Mouse (Mus musculus) G1E (cell line): ENCODE data around the gene Gm13103. TPM values are rescaled to one million over a fixed set of nuclear protein-coding genes. Genes with fewer than 3 reads are reported as not detected.
"Not testable (repeated sequence)": the region's sequence is repeated elsewhere in the genome, so short reads cannot be mapped to it uniquely, and the experiment has no call there.

ENCODE experiments used
- ATAC-seq: 2 replicates; pipeline ENCODE4 v1.8.0; 2016; ENCODE audit warnings: mild to moderate bottlenecking; ENCODE audit not compliant: insufficient number of reproducible peaks, poor library complexity, low FRiP score, severe bottlenecking; ENCODE audit errors: extremely low read depth
- DNase-seq: peaks from one replicate; pipeline ENCODE4 v3.0.0; 2012; ENCODE audit warnings: low spot score
- H3K27me3 ChIP-seq: 2 replicates; pipeline ENCODE4 v1.6.1; 2012; ENCODE audit warnings: mild to moderate bottlenecking, low read length, inconsistent platforms; ENCODE audit not compliant: insufficient read depth
- H3K36me3 ChIP-seq: replicated peaks from 2 replicates; pipeline ENCODE3; 2012; ENCODE audit warnings: mild to moderate bottlenecking, inconsistent platforms
- H3K4me1 ChIP-seq: 2 replicates; pipeline ENCODE4 v1.6.1; 2012; ENCODE audit warnings: low read depth, low read length, inconsistent platforms, mixed read lengths; ENCODE audit not compliant: insufficient read depth
- H3K4me3 ChIP-seq: 2 replicates; pipeline ENCODE4 v1.5.1; 2012; ENCODE audit warnings: low read depth, mild to moderate bottlenecking, inconsistent platforms, low read length, moderate library complexity, mixed read lengths
- H3K9me3 ChIP-seq: replicated peaks from 2 replicates; pipeline ENCODE4 v1.6.1; 2012; ENCODE audit warnings: inconsistent platforms
- CTCF ChIP-seq: IDR thresholded peaks from 2 replicates; pipeline ENCODE4 v1.5.1; 2012; ENCODE audit warnings: low read depth, low read length, inconsistent platforms, mixed read lengths
- GATA1 ChIP-seq: IDR thresholded peaks from 2 replicates; pipeline ENCODE4 v1.6.1; 2012; ENCODE audit warnings: borderline replicate concordance, low read length, inconsistent platforms, mixed read lengths
- GATA2 ChIP-seq: IDR thresholded peaks from 2 replicates; pipeline ENCODE4 v1.6.1; 2012; ENCODE audit warnings: low read depth, low read length, inconsistent platforms, borderline replicate concordance
- POLR2AphosphoS5 ChIP-seq: IDR thresholded peaks from 2 replicates; pipeline ENCODE4 v1.6.1; 2012; ENCODE audit warnings: low read depth, low read length, inconsistent platforms; ENCODE audit not compliant: insufficient replicate concordance
- TAL1 ChIP-seq: conservative IDR thresholded peaks from 2 replicates; pipeline ENCODE4 v1.6.1; 2012; ENCODE audit warnings: low read depth, low read length, inconsistent platforms, mixed read lengths
- polyA plus RNA-seq: library from polyadenylated mRNA; stranded (reverse); fragments of >175 nt; gene quantifications from 2 replicates; pipeline ENCODE4 v1.2.3, GENCODE M21; 2012
- total RNA-seq, 2 experiments: library from RNA; stranded (forward) in 1 of 2; stranded (reverse) in 1 of 2; fragments of 200-1000 nt in 1 of 2; fragments of >200 nt in 1 of 2; fragmentation: Nextera tagmentation in 1 of 2; gene quantifications; 2 replicates each; pipeline ENCODE4 v1.2.3; 2014 to 2017

Gm13103 gene
- not detected in 2 replicates for total RNA-seq (2014; fragmentation: Nextera tagmentation)
- total RNA-seq (2017), result not detected in 2 replicates
- polyA plus RNA-seq, result not detected in 2 replicates

DNA sequence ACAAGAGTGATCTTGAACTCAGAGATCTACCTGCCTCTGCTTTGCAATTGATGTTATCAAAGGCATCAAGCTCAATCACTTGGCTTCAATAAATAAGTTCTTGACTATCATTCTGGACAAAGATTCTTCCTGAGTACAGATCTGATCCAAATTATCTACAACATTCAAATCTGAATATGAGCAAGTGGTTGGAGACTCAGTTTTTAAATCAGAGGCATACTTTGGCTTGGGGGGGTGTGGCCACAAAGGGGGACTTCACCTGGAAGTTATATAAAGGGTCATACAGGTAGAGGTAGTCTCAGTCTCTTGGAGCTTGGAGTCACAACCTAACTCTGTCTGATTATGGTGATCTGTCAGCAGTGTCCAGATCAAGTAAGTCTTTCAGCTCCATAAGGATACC is at the start of gene Gm13103:
TSS of gene Gm13103 (plus strand) at position 301 of the 400 bp plus-strand sequence.
- H3K36me3 ChIP-seq, H3K4me1 ChIP-seq, H3K4me3 ChIP-seq, DNase-seq, H3K27me3 ChIP-seq, ATAC-seq, H3K9me3 ChIP-seq: not testable (repeated sequence)

- TF ChIP-seq GATA2 (no peak), CTCF (no peak), GATA1 (no peak), POLR2AphosphoS5 (no peak), TAL1 (no peak)
- Histone ChIP-seq H3K36me3 (no peaks in the 10 kb centered on the region), H3K27me3 (no peaks in the 10 kb centered on the region), H3K4me1 (no peaks in the 10 kb centered on the region), H3K4me3 (no peak within 1 kb of the TSS), H3K9me3 (peaks cover 3% of the 10 kb centered on the region; the same call in 1 of the 2 replicates)
- DNase-seq, result no peak
- ATAC-seq, result no peak
Measured at GRCm38 (mm10) chr4:143815993-143816392, 30.3 kb upstream of the Gm13103 start, which contains the start of gene Gm13084. Gene Gm13084 (minus strand): TSS chr4:143816093.

GRCm38 (mm10) chr4:143882371-143882770 is 36.1 kb downstream of the Gm13103 start:
- not testable (repeated sequence) for H3K9me3 ChIP-seq, DNase-seq, ATAC-seq, H3K4me1 ChIP-seq, H3K36me3 ChIP-seq, H3K27me3 ChIP-seq, H3K4me3 ChIP-seq

DNA sequence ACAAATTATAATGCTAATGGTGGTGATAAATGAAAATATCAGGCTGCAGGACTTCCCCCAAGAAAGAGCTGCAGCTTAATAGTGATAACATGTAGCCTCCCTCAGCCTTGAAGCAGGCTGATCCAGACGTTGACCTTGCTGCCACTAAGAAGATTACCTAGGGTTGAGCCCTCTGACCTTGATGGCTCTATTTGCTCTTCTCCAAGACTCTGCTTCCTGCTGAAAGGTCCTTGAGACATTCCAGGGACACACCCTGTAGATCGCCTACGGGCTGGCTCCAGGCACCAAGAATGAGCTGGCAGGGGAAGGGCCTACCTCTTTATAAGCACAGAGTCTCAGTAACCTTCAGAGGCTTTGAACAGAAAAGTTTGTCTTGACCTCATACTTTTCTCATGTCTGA is 48.1 kb downstream of the Gm13103 start:
- not testable (repeated sequence) for H3K4me1 ChIP-seq, DNase-seq, H3K36me3 ChIP-seq, H3K4me3 ChIP-seq, ATAC-seq, H3K9me3 ChIP-seq, H3K27me3 ChIP-seq

DNA sequence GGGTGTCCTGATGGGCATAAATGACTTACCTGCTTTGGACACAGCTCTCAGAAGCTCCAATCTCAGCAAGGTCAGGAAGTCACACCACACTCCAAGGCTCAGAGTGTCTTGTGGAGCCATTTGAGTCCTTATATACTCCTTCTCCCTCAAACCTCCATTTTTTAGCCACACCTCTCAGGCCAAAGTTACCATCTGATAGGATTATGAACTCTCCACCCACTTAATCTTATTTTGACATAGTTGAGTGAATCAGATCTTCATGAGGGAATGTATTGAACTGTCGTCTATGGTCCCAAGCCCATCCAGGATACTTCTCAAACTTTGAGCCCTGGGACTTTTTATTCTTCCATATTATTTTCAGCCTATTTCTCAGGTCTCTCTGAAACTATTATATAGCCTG is 54.0 kb downstream of the Gm13103 start, which contains the start of gene Pramef6:
TSS of gene Pramef6 (minus strand) at position 101 of the 400 bp plus-strand sequence.
- H3K4me3 ChIP-seq, H3K4me1 ChIP-seq, H3K36me3 ChIP-seq, ATAC-seq, H3K9me3 ChIP-seq, DNase-seq, H3K27me3 ChIP-seq: not testable (repeated sequence)

Other genes starting within 250 kb of the Gm13103 start
- not detected in 2 replicates for gene Gm13083, start 231.5 kb upstream of the Gm13103 start, total RNA-seq (2014; fragmentation: Nextera tagmentation)
- gene Gm13083, start 231.5 kb upstream of the Gm13103 start, total RNA-seq (2017), result 0.11 and 0.12 TPM in 2 replicates
- not detected in 2 replicates for gene Gm13083, start 231.5 kb upstream of the Gm13103 start, polyA plus RNA-seq
- not detected in 2 replicates for gene Gm13088, start 189.3 kb upstream of the Gm13103 start, total RNA-seq (2014; fragmentation: Nextera tagmentation)
- 0.16 TPM in 1 of 2 replicates, not detected in the other for gene Gm13088, start 189.3 kb upstream of the Gm13103 start, total RNA-seq (2017)
- gene Gm13088, start 189.3 kb upstream of the Gm13103 start, polyA plus RNA-seq, result not detected in 2 replicates
- not detected in 2 replicates for gene Gm13089, start 143.8 kb upstream of the Gm13103 start, total RNA-seq (2014; fragmentation: Nextera tagmentation)
- 0.06 TPM in 1 of 2 replicates, not detected in the other for gene Gm13089, start 143.8 kb upstream of the Gm13103 start, total RNA-seq (2017)
- not detected in 2 replicates for gene Gm13089, start 143.8 kb upstream of the Gm13103 start, polyA plus RNA-seq
- gene Gm13078, start 127.0 kb upstream of the Gm13103 start, total RNA-seq (2014; fragmentation: Nextera tagmentation), result not detected in 2 replicates
- not detected in 2 replicates for gene Gm13078, start 127.0 kb upstream of the Gm13103 start, total RNA-seq (2017)
- not detected in 2 replicates for gene Gm13078, start 127.0 kb upstream of the Gm13103 start, polyA plus RNA-seq
- not detected in 2 replicates for gene Gm13023, start 57.1 kb upstream of the Gm13103 start, total RNA-seq (2014; fragmentation: Nextera tagmentation)
- gene Gm13023, start 57.1 kb upstream of the Gm13103 start, total RNA-seq (2017), result 0.22 TPM in 1 of 2 replicates, not detected in the other
- gene Gm13023, start 57.1 kb upstream of the Gm13103 start, polyA plus RNA-seq, result not detected in 2 replicates
- gene Gm13084, start 30.4 kb upstream of the Gm13103 start, total RNA-seq (2014; fragmentation: Nextera tagmentation), result not detected in 2 replicates
- gene Gm13084, start 30.4 kb upstream of the Gm13103 start, total RNA-seq (2017), result 0.27 and 0.41 TPM in 2 replicates
- not detected in 2 replicates for gene Gm13084, start 30.4 kb upstream of the Gm13103 start, polyA plus RNA-seq
- not detected in 2 replicates for gene Pramef6, start 53.9 kb downstream of the Gm13103 start, total RNA-seq (2014; fragmentation: Nextera tagmentation)
- 0.16 and 0.17 TPM in 2 replicates for gene Pramef6, start 53.9 kb downstream of the Gm13103 start, total RNA-seq (2017)
- not detected in 2 replicates for gene Pramef6, start 53.9 kb downstream of the Gm13103 start, polyA plus RNA-seq
- not detected in 2 replicates for gene Pramef25, start 104.5 kb downstream of the Gm13103 start, total RNA-seq (2014; fragmentation: Nextera tagmentation)
- 0.17 TPM in 1 of 2 replicates, not detected in the other for gene Pramef25, start 104.5 kb downstream of the Gm13103 start, total RNA-seq (2017)
- not detected in 2 replicates for gene Pramef25, start 104.5 kb downstream of the Gm13103 start, polyA plus RNA-seq
- not detected in 2 replicates for gene Gm13101, start 120.5 kb downstream of the Gm13103 start, total RNA-seq (2014; fragmentation: Nextera tagmentation)
- gene Gm13101, start 120.5 kb downstream of the Gm13103 start, total RNA-seq (2017), result not detected in 2 replicates
- gene Gm13101, start 120.5 kb downstream of the Gm13103 start, polyA plus RNA-seq, result not detected in 2 replicates
- gene Pramef17, start 147.9 kb downstream of the Gm13103 start, total RNA-seq (2014; fragmentation: Nextera tagmentation), result not detected in 2 replicates
- not detected in 2 replicates for gene Pramef17, start 147.9 kb downstream of the Gm13103 start, total RNA-seq (2017)
- gene Pramef17, start 147.9 kb downstream of the Gm13103 start, polyA plus RNA-seq, result not detected in 2 replicates
- not detected in 2 replicates for gene Pramel4, start 212.6 kb downstream of the Gm13103 start, total RNA-seq (2014; fragmentation: Nextera tagmentation)
- 0.06 TPM in 1 of 2 replicates, not detected in the other for gene Pramel4, start 212.6 kb downstream of the Gm13103 start, total RNA-seq (2017)
- not detected in 2 replicates for gene Pramel4, start 212.6 kb downstream of the Gm13103 start, polyA plus RNA-seq